Comparison of ENCODE assay signal across 15 mouse cellular contexts in the genomic region with DNA sequence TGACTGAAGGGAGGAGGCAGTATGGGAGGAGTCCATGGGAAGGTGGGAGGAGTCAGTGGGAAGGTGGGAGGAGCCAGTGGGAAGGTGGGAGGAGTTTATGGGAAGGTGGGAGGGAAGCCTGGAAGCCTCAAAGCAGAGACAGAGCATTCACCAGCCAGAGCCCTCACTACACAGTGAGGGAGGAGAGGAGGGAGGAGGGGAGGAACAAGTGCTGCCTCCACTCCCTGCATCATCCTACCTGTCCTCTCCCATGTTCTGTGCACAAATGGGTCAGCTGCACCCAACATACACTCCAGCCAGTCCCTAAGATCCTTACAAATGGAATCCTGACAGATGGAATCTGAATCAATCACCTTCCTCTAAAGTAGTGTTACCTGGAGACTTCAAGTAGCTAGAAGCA. TPM values are rescaled to one million over a fixed set of nuclear protein-coding genes. Genes with fewer than 3 reads are reported as not detected.
"Had no signal": no experiment of that assay in that cellular context is flagged by ENCODE, and none has a peak within 500 bp of the region (broad histone marks: within the 10 kb centered on the region; RNA-seq: fewer than 3 reads in every experiment).

No protein-coding gene starts in this region.

RNA-seq across cellular contexts. Expression of a gene that starts 47.7 kb away (rescaled TPM):
- total RNA-seq: layer of hippocampus, postnatal 36 days; left cerebral cortex, adult 2 months; left cerebral cortex, postnatal 10 days; liver, adult 2 months; midbrain, postnatal 0 days had no signal
- polyA plus RNA-seq: kidney, embryonic 15.5 days; limb, embryonic 11.5 days; limb, embryonic 14.5 days; liver, adult 2 months; liver, embryonic 15.5 days; lung, embryonic 14.5 days; midbrain, embryonic 10.5 days; midbrain, postnatal 0 days; neural tube, embryonic 11.5 days; neural tube, embryonic 15.5 days; stomach, embryonic 14.5 days; thymus, postnatal 0 days had no signal
